Mouse (Mus musculus): ENCODE data around the gene Spocd1. TPM values are rescaled to one million over a fixed set of nuclear protein-coding genes. Genes with fewer than 3 reads are reported as not detected.

Spocd1 gene
- total RNA-seq, 2 experiments from 2014 or later = not detected

DNA sequence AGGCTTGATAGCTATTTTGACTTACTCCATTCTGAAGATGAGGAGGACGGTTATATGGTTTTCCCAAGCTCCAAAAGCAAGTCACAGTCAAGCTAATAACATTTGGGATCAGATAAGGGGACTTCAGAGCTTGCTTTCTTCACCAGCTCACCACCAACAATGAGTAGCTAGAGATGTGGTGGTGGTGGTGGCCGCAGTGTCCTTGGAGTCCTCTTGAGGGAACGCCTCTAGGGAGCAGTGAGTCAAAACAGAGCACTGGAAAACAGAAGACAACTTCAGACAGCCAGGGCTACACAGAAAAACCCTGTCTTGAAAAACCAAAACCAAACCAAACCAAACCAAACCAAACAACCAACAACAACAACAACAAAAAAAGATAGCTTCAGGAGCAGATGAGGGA, 10.1 kb upstream of the Spocd1 start:
- DNase-seq = no peak

DNA sequence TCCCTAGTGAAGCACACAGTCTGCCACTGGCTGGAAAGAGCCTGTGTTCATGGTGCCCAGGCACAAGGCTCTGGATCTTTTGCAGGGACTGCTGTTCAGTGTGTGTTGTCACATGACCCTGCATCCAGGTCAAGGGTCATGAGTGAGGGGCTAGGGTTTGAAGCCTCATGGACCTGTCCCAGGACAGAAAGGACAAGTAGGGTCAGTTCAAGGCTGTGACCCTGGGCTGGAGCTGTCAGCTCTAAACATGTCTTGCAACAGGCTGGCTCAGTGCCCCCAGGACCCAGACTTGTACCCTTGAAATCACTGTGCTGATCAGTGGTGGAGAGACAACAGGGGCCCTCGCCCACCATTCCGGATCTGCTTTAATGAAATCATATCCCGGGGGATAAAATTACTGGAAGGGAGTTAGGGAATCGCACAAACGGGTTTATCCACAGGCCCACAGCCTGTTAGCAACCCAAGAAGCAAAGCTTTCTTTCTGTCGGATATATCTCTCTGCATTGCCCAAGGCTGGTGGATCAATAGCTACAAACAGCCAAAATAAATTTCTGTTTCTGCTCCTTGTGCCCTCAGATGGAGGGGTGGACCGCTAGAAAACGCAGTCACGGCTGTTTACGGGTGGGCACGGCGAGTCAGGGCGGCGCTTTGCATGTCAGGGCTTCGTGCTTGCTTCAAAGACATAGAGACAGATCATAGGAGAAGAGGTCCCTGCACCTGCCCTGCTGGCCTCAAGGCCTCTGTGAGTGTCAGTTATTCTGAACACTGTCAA, 8.3 kb upstream of the Spocd1 start:
- DNase-seq = no peak

DNA sequence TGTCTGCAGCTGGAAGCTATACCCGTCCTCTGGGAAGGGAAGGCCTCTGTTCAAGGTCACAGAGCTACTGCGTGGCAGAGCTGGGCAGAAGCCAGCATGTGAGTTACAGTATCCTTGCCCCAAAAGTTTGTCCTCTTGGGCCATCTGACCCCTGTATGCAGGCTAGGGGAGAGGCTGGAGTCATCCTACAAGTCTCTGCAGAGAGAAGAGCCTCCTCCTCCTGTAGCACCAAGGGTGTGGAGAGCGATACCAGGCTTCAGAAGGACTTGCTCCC, 7.8 kb upstream of the Spocd1 start:
- no peak for DNase-seq

DNA sequence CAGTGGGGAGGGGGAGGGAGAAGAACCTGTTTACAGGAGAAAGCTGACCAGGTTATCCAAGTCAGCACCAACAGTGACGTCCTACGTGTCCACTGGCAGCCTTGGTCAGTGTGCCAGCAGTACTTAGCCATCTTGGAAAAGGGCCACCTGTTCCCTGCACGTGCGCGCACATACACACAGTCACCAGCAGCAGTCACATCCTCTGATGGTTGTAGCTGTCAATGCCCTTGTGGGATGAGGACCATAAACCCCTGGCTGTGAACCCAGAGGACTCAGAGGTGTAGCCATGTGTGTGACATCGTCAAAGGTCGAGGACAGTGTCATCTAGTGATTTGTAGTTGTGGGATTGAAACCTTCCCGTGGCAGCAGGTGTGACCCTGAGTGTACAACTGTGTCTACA, 4.9 kb upstream of the Spocd1 start:
- DNase-seq = no peak

DNA sequence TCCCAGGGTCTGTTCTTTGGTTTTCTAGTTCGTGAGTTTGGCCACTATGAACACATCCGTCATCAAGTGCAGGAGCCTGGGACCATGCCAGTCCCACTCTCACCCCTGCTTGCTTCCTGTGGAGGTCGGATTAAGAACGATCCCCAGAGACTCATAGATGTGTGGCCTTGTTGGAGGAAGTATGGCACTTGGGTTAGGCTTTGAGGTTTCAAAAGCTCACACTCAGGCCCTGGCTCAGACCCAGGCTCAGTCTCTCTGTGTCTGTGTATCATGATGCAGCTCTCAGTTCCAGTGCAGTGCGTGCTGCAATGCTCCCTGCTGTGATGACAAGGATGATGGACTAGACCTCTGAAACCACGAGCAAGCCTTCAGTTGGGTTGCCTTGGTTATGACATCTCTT, 4.4 kb upstream of the Spocd1 start:
- no peak for DNase-seq

DNA sequence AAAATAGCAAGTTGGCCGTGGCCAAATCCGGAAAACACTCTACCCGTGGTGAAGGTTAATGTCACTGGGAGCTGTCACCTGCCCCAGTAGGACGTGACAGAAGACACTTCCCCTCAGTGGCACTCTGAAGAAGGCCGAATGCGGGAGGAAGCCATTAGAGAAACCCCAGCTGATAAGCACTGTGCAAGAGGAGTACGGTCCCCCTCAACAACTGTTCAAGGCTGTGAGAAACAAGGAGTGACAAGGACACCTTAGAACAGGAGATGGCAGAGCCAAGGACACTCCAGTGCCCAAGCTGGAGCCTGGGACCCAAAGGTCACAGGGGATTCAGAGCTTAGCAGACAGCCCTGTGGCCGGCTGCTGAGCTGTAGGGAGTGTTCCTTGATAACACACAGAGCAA, 2.5 kb upstream of the Spocd1 start:
- peak; percentile 31 for DNase-seq

DNA sequence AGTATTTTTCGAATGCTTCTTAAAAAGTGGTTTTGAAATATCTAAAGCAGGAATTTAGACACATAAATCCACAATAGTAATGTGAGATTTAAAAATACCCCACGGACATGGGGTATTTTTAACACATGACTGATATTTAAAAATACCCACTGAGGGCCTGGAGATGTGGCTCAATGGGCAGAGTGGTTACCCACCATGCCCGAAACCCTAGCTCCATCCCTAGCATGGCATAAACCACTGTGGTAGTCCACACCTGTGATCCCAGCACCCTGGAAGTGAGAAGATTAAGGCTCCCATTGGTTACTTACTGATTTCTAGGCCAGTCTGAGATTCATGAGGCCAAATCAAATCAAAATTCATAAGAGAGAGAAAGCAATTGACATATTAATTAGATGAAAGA, 2.0 kb upstream of the Spocd1 start:
- DNase-seq = no peak

DNA sequence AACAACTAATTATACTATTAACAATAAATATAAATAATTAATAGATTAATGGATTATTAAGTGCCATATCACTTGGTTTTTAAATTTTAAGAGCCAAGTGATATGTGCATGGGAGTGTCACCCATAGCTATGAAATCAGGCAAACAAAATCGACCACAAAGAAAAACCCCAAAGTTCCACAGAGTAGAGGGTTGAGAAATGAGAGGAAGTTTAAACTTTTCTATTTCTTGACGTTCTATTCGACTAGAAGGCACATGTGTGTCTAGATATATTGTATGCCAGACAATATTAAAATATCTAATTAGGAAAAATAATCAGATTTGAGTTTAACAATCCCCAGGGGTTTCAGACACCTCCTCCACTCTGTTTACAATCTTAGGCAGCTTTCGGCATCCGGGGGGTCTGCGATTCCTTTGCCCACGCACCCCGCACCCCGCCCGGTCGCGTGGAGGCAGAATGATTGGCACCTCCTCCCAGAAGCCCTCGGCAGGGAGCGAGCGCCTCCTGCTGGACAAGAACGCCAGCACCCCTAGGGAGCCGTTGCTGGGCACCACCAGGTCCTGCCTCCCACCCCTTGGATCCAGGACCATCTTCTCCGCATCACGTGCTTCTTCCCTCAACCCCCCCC, 811 bp upstream of the Spocd1 start:
- DNase-seq = peak; percentile 47

DNA sequence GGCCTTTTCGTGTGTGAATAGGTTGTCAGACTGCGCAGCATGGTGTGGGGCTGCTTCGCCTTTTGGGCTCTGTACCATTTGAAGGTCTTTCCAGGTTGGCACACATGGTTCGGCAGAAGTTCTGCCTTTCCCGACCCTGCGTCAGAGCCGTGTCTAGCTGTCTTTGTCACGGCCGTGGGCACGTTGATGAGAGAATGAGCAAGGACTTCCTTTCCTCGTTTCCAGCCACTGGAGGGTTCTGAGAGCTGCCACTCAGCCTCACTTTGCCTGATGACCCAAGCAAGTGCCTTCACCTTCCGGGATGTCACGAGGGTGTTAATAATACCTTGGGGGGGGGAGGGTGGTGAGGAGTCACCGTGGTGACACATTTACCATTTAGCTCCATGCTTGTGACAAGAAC, 4.6 kb downstream of the Spocd1 start:
- no peak for DNase-seq

DNA sequence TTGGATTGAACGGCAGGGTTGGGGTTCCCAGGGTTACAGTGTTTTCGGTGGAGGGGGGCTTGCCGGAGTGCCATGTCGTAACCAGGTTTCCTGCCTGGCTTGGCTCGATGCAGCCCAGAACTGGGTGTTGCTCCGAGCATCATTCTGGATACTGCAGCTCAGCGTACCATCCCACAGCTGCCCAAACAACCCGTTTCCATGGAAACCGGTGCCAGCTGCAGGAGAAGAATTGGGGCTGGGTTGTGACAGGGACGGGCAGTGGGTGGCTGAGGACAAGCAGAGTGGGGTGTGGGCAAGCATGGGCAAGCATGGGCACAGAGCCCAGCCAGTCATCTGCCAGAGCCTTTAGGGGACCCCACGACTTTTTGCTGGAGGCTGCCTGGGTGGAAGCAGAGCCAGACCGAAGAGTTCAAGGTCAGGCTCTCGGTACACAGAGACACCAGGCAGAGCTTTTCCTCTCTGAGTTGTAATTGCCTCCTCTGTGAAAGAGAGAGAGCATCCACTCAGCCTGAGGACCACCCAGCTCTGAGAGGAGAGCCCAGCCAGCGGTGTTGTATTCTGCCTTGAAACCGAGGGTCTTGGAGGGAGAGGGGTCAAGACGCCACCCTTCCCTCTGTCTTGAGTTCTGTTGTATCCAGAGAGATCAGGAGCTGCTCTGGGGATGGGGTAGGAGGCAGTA, 5.3 kb downstream of the Spocd1 start:
- no peak for DNase-seq

DNA sequence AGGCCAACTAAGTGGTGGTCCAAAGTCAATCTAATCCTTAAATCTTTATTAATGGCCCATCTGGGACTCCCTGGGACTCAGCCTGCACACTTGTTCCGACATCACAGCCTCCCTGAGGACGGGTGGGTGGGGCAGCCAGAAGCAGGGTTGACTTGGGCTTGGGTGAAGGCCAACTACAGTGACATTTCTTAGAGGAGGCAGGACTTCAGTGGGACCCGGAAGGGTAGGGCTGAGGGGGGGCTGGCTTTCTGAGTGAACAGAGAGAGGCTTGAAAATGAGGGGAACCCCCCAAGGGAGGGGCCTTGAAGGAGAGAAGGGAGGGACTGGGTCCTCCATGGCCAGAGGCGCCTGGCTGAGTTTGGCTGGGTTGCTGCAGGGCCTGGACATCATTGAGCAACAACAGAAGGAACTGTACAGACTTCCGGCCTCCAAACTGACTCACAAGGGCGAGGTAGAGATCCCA, 22.3 kb downstream of the Spocd1 start:
- peak; percentile 54 for DNase-seq

DNA sequence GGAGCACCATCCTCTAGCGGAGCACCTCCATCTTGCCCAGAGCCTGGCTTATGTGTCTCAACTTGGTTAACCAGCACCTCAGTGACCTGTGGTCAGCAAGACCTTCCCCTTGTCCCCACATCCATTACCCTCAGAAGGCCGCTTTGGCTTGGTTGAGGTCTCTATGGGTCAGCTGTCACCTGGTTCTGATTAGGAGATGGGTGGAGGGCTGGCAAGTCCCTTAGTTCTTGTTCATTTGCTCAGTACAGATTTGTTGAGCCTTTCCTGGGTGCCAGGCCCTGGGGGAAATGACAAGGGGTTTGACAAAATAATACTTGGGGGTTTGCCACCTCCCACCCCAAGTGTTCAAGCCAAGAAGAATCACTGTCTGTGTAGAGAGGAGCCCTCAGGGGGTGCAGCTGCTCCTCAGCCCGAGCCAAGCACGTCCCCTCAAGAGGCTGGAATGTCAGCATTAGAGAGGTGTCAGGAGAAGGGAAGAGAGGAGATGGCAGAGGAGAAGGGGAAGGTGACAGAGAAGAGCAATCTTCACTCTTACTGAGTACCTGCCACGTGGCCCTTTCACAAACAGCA, 23.3 kb downstream of the Spocd1 start:
- DNase-seq = no peak

DNA sequence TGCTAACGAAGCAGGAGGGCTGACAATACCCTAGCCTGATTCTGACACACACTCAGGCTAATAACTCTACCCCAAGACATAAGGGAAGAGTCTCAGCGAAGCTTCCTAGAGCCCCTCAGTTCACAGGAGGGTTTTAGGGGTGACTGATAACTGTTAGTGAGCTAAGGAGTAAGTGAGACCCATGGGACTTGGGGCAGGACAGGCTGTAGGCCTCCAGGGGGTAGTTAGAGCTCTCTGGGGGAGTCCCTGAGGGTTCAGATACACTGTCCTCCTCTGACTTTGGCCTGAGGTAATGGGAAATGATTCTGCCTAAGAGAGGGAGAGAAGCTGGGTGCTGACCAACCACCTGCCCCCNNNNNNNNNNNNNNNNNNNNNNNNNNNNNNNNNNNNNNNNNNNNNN, 25.5 kb downstream of the Spocd1 start:
- no peak for DNase-seq

DNA sequence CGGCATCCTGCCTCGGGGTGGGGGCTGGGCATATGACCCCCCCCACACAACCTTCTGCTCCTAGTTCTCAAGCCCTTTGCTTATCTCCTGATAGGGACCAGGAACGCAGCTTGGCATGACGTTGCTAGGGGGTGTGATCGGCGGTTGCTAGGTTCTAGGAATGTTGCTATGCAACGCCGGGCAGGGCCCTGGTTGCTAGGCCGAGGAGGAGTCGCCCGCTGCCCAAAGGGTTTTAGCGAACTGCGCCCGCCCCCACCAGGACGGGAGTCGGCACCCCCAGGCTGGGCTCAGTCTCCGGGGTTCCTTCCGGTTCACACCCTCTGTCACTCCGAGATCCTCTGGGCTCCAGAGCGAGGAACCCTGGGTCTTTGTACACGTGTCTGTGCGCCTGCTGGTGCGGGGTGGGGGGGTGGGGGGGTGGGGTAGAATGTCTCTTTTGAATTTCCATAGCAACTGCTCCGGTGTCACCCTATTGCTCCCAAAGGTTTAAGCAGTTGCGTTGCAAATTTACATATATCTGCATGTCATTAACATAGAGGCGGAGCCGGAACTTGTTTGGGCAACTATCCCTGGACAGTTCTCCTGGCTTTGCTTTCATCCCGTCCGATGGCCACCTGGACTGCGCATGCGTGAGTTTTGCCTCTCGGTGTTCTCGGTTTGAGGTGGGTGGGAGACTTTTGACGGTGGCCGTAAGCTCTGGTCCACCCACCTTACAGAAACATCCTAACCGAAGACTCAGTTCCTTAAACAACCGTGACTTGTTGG, 31.3 kb downstream of the Spocd1 start:
- peak; percentile 42 for DNase-seq

DNA sequence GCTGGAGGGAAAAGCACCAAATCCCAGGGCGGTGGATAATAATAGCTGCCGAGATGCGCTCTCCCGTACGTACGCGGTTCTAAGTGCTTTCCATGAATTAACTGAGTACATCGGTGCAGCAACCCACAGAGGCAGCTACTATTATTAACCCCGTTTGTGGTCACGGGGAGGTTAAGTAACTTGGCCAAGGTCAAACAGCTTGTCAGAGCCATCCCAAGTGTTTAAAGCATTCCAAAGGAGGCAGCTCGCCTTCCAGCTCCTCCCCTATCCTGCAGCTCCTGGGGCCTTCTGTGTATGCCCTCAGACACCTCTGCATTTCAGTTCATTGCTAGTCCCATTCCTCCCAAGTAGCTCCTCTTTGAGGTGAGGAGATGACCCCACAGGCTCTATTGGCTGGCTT, 36.2 kb downstream of the Spocd1 start:
- no peak for DNase-seq

DNA sequence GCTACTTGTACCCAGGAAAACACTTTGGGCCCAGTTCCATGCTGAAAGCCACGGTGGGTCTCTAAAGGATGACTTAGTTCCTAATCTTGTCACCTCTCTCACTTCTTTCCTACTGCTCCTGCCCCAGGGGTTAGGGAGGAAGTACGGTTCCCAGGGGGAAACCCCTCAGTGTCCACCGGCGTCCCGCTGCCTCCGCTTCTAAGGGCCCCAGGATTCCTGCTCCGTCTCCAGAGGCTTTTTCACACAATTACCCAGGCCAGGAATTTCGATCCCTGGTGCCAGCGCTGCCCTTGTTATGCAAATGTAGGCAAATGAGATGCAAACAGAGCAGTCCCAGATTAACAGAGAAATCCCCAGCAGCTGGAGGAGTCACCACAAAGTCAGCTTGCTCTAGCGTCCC, 37.2 kb downstream of the Spocd1 start:
- DNase-seq = no peak

DNA sequence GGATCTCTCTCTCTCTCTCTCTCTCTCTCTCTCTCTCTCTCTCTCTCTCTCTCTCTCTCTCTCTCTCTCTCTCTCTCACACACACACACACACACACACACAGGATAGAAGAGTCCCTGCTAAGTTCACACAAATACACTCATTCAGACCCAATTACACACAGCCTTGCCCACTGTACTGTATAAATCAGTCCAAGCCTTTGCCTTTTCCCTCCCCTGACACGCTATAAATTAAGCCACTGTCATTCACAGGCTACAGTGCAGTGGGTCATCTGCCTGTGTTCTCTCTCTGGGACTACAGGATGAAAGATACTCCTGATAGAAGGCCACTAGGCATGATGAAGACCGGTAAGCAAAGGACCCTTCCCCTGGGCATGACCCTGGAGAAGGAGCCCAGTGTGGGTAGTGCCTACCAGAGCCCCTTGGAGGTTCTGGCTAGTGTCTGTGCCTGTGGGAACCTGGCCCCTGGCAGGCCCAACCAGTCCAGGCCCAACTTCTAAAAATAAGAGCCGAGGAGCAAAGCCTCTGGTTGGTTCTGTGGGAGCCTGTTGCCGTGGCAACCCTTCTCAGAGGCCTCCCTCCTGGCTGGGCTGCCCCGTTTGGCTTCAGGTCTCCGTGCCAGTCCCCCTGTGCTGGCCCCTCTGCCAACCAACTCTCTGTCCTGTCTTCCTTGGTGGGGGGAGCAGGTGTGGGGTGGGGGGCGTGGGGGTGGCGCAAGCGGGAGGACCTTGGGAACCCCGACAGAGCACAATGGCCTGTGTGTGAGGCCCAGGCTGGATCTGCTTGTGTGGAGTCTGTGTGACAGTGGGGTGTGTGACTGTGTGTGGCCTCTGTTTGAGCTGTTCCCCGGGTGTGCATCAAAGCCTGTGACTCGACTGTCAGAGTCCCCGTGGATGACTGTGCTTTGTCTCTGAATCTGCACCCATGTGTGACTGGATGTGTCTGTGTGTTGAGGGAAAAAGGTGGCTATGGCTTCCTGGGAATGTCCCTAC, 38.3 kb downstream of the Spocd1 start:
- DNase-seq = no peak

DNA sequence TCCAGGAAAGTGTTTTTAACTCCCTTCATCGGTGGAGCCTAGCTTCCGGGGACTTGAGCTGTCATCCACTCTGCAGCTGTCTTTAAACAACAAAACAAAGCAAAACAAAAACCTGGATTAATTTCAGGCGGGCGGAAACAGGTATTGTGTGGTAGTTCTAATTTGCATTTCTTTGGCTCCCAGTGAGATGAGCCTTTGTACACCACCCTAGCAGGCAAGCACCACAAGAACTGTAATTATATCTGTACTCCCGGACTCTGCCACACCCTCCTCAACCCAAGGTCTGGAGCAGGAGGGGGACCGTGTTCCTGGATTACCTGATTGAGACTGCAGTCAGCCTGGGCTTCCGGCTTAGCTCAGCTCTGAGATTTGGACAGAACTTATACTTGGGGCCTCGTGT, 41.1 kb downstream of the Spocd1 start:
- DNase-seq = no peak

DNA sequence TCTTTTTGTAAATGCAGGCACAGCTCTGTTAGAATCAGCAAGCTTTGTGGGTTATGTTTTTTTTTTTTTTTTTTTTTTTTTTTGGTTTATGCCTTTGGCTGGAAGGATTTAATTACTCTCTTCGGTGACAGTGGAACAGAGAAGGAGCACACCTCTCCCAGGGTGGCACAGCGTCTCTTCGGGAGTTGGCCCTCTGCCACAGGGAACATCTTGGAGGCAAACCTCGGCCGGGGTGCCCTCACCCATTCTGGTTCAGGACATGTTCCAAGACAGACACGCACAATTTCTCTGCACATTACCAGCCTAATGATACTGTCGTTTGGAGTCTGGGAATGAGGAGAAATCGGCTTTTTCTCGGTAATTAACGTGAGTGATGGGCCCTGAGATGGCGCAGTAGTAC, 41.8 kb downstream of the Spocd1 start:
- no peak for DNase-seq

DNA sequence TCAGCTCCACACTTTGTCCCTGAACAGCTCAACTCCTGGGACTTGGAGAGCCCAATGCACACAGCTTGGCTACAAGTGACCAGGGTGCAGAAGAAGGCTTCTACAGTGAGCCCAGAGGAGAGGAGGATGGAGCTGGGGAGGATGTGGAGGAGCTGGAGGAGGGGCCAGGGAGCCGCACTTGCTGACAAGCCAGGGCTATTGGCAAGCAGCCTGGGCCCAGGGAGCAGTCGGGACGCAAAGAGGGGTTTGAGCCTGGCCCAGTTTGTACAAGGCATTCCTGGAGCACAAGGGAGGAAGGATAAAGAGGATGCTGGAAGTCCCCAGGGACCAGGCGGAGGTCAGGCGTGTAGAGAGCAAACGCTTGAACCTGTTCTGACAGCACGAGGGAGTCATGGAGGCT, 42.9 kb downstream of the Spocd1 start:
- no peak for DNase-seq

DNA sequence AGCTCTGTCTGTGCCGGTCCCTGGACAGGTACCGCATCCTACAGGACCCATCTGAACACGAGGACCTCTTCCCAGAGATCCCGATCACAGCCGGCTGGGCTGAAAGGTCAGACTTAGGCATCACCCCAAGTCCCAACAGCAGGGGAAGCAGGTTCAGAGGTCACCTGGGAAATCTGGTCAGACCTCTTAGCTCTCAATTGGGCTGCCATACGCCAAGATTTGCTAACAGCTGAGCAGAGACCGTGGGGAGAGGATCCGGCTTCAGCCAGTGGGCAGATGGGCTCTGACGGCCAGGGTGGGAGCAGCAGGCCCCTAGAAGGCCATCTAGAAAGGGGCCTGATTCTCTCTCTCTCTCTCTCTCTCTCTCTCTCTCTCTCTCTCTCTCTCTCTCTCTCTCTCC, 45.2 kb downstream of the Spocd1 start:
- DNase-seq = no peak
